In the genomic region with DNA sequence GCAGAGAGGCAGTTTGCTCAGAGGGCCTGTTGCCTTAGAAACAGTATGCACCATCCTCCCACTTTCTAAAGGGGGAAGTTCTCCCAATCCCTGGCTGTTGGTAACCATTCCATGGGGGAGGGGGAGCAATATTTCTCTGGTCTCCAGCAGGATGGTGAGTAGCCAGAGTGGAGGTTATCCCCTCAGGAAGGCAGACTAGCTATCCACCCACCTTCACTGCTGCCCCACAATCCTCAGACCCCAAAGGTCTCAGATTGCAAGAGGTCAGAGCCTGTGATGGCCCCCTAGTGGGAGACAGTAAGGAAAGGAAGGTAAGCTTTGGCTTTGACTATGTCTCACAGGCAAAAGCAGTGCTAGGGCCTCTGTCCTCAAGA, we compare ENCODE assay signal across 9 mouse cellular contexts. TPM values are rescaled to one million over a fixed set of nuclear protein-coding genes. Genes with fewer than 3 reads are reported as not detected.
DNase-seq lines count a peak whose midpoint lies in the region; ATAC-seq and TF ChIP-seq lines count a peak whose summit lies in the region.
"Had no signal": no experiment of that assay in that cellular context is flagged by ENCODE, and none has a peak within 500 bp of the region (broad histone marks: within the 10 kb centered on the region; RNA-seq: fewer than 3 reads in every experiment).

No protein-coding gene starts in this region.

- H3K4me3 ChIP-seq in left cerebral cortex, adult 2 months: peak overlapping the region; percentile 6
- no peak overlapping the region for H3K4me3 ChIP-seq in forebrain, embryonic 15.5 days
- H3K4me3 ChIP-seq in midbrain, postnatal 0 days (ENCODE audit: low read depth, low read length): no peak overlapping the region

- intact Hi-C loops in left cerebral cortex, adult 2 months (cut with DNase I): loop anchor here (5.0 kb wide), 1 partner anchor 107 kb away; the partner anchor contains the start of gene Cab39
- intact Hi-C loops in left cerebral cortex, postnatal 10 days (cut with DNase I): loop anchor here (5.0 kb wide), 1 partner anchor 33 kb away; no protein-coding TSS in a partner anchor

- peaks cover 5% of the 10 kb centered on the region; the same call in 1 of the 2 replicates for H3K36me3 ChIP-seq in forebrain, embryonic 15.5 days
- peaks cover 14% of the 10 kb centered on the region for H3K36me3 ChIP-seq in midbrain, postnatal 0 days (ENCODE audit: insufficient read depth, low read length)

- H3K9ac ChIP-seq in forebrain, embryonic 15.5 days (replicated peaks): 0 out of 2 replicates have a peak overlapping the region, but pooled peaks have one; percentile 15
- H3K9ac ChIP-seq in midbrain, postnatal 0 days (replicated peaks; ENCODE audit: low read length, poor library complexity, severe bottlenecking): peak overlapping the region; percentile 50; the same call in 1 of the 2 replicates
- H3K9ac ChIP-seq: lung, embryonic 14.5 days had no signal

- no peaks in the 10 kb centered on the region for H3K27me3 ChIP-seq in forebrain, embryonic 15.5 days
- no peaks in the 10 kb centered on the region for H3K27me3 ChIP-seq in midbrain, postnatal 0 days (ENCODE audit: insufficient read depth, low read length)

- no peaks in the 10 kb centered on the region for H3K9me3 ChIP-seq in forebrain, embryonic 15.5 days
- H3K9me3 ChIP-seq in midbrain, postnatal 0 days (ENCODE audit: low read length): no peaks in the 10 kb centered on the region

- ATAC-seq in forebrain, embryonic 15.5 days (replicated peaks): no peak
- no peak for ATAC-seq in midbrain, postnatal 0 days (ENCODE audit: low FRiP score)

- TF ChIP-seq CTCF in left cerebral cortex, adult 2 months (IDR thresholded peaks at IDR 0.05): peak; percentile 34
- TF ChIP-seq CTCF in midbrain, postnatal 0 days (IDR thresholded peaks at IDR 0.05): peak; percentile 57

- DNase-seq in cerebellum, adult 11 months: peak; percentile 17
- DNase-seq in cerebellum, postnatal 4 days (ENCODE audit: low spot score in 2 of 2): no peak
- no peak for DNase-seq in left cerebral cortex, adult 2 months (ENCODE audit: extremely low spot score in 1 of 2, low spot score in 2 of 2)
- no peak for DNase-seq in left cerebral cortex, postnatal 10 days (ENCODE audit: extremely low spot score in 1 of 2, low spot score in 2 of 2)
- DNase-seq in midbrain, postnatal 0 days (ENCODE audit: low spot score): peak; percentile 38
- DNase-seq in spleen, adult 18-20 months: no peak
- DNase-seq in thymus, adult 18-20 months: no peak
- DNase-seq: lung, embryonic 14.5 days had no signal

- H3K4me2 ChIP-seq in forebrain, embryonic 15.5 days (replicated peaks): peak overlapping the region; percentile 84
- H3K4me2 ChIP-seq in midbrain, postnatal 0 days (ENCODE audit: low read depth, low read length, poor library complexity, severe bottlenecking): peak overlapping the region; percentile 86

- peaks cover 77% of the 10 kb centered on the region for H3K4me1 ChIP-seq in forebrain, embryonic 15.5 days
- H3K4me1 ChIP-seq in midbrain, postnatal 0 days (ENCODE audit: insufficient read depth, low read length): peaks cover 51% of the 10 kb centered on the region

- peak overlapping the region; percentile 87 for H3K27ac ChIP-seq in left cerebral cortex, adult 2 months
- peak overlapping the region; percentile 88 for H3K27ac ChIP-seq in forebrain, embryonic 15.5 days (replicated peaks)
- peak overlapping the region; percentile 79 for H3K27ac ChIP-seq in midbrain, postnatal 0 days (ENCODE audit: low read depth, low read length)

RNA-seq across cellular contexts. Expression of gene Itm2c, which starts 5.3 kb away (rescaled TPM):
- 100 to 1,000 TPM; 714 to 742 TPM for total RNA-seq in left cerebral cortex, adult 2 months (2021)
- total RNA-seq in left cerebral cortex, postnatal 10 days (2021): 100 to 1,000 TPM; 258 to 275 TPM
- polyA plus RNA-seq in forebrain, embryonic 15.5 days (2015; fragmentation: Nextera tagmentation; extraction: Ambion mirVana): 148 and 160 TPM in 2 replicates
- total RNA-seq in midbrain, postnatal 0 days (2014; rRNA removed): 312 and 376 TPM in 2 replicates
- polyA plus RNA-seq in midbrain, postnatal 0 days (2015; fragmentation: Nextera tagmentation; extraction: Ambion mirVana): 293 and 297 TPM in 2 replicates

RNA-seq across cellular contexts. Expression of gene 4933407L21Rik, which starts 28.9 kb away (rescaled TPM):
- total RNA-seq in left cerebral cortex, adult 2 months (2021): 1 to 10 TPM; 5.5 to 7.2 TPM
- total RNA-seq in left cerebral cortex, postnatal 10 days (2021): 1 to 10 TPM; 6.3 to 7.8 TPM
- polyA plus RNA-seq in forebrain, embryonic 15.5 days (2015; fragmentation: Nextera tagmentation; extraction: Ambion mirVana): 4.4 and 4.6 TPM in 2 replicates
- 9.4 and 10.6 TPM in 2 replicates for total RNA-seq in midbrain, postnatal 0 days (2014; rRNA removed)
- 8.5 and 10.1 TPM in 2 replicates for polyA plus RNA-seq in midbrain, postnatal 0 days (2015; fragmentation: Nextera tagmentation; extraction: Ambion mirVana)
- polyA plus RNA-seq: lung, embryonic 14.5 days had no signal

Comparison
In these comparisons a context has a peak if more than half of its experiments do, and no peak if none do; other contexts are left out.
1. DNase-seq: peak in cerebellum, adult 11 months (single experiment) and midbrain, postnatal 0 days (single experiment); none in cerebellum, postnatal 4 days (0 of 2), left cerebral cortex, adult 2 months (0 of 2), left cerebral cortex, postnatal 10 days (0 of 2), spleen, adult 18-20 months (0 of 2) and thymus, adult 18-20 months (0 of 2).
2. Peak in every context shown above with its lines, with median percentiles within 50 percentile points of each other: H3K27ac ChIP-seq.